Mouse (Mus musculus) intestine, embryonic 14.5 days (tissue): ENCODE measurements around the gene Crtc3. TPM values are rescaled to one million over a fixed set of nuclear protein-coding genes. Genes with fewer than 3 reads are reported as not detected.

Source experiments
- ATAC-seq: fragments of 200-750 bp; cut with Nextera tagmentation; replicated peaks from 2 replicates; pipeline ENCODE4 v1.8.0; 2017; ENCODE audit warnings: low read depth, moderate number of reproducible peaks, moderate TSS enrichment, moderate library complexity; ENCODE audit not compliant: low FRiP score, low TSS enrichment
- DNase-seq: peaks from one replicate; pipeline ENCODE4 v3.0.0-alpha.2; 2018; ENCODE audit warnings: low spot score
- H3K27ac ChIP-seq: fragments of 300-500 bp; sonication (generic); 2 replicates; pipeline ENCODE4 v1.5.1; 2014; ENCODE audit warnings: low read depth, mild to moderate bottlenecking, control low read depth
- H3K27me3 ChIP-seq: fragments of 300-500 bp; sonication (generic); replicated peaks from 2 replicates; pipeline ENCODE4 v1.6.1; 2014; ENCODE audit warnings: low read length, control low read depth; ENCODE audit not compliant: control insufficient read depth, insufficient read depth
- H3K36me3 ChIP-seq: fragments of 300-500 bp; sonication (generic); 2 replicates; pipeline ENCODE4 v1.6.1; 2014; ENCODE audit warnings: low read length, control low read depth; ENCODE audit not compliant: control insufficient read depth, insufficient read depth
- H3K4me1 ChIP-seq: fragments of 300-500 bp; sonication (generic); replicated peaks from 2 replicates; pipeline ENCODE4 v1.6.1; 2014; ENCODE audit warnings: low read length, control low read depth, mixed read lengths; ENCODE audit not compliant: control insufficient read depth, insufficient read depth
- H3K4me2 ChIP-seq: fragments of 300-500 bp; sonication (generic); 2 replicates; pipeline ENCODE4 v1.6.1; 2014; ENCODE audit warnings: low read length
- H3K4me3 ChIP-seq: fragments of 300-500 bp; sonication (generic); 2 replicates; pipeline ENCODE4 v1.5.1; 2014; ENCODE audit warnings: low read depth, low read length, control low read depth, mixed read lengths
- H3K9ac ChIP-seq: fragments of 300-500 bp; sonication (generic); 2 replicates; pipeline ENCODE4 v1.6.1; 2014; ENCODE audit warnings: mild to moderate bottlenecking, low read length
- H3K9me3 ChIP-seq: fragments of 300-500 bp; sonication (generic); 2 replicates; pipeline ENCODE4 v1.6.1; 2016; ENCODE audit warnings: low read length, control low read depth; ENCODE audit not compliant: control insufficient read depth
- WGBS: fragments of 180-500 bp; shearing (Covaris S2); extraction: QIAGEN DNeasy Blood & Tissue Kit; methylation state at CpG from one replicate; pipeline ENCODE4 v1.1.7; 2014; 5-methylcytosine and 5-hydroxymethylcytosine counted together
- polyA plus RNA-seq: library from polyadenylated mRNA; unstranded; fragments of >200 nt; fragmentation: Nextera tagmentation; extraction: Ambion mirVana; gene quantifications from 2 replicates; pipeline ENCODE4 v1.2.1, GENCODE M21; 2014

Crtc3 gene
- polyA plus RNA-seq, 1 experiment from 2014 or later = 19.6 TPM

GRCm38 (mm10) chr7:80598436-80598985, 90.2 kb downstream of the Crtc3 start:
- no peak for ATAC-seq
- H3K4me2 ChIP-seq = no peak overlapping the region
- H3K4me1 ChIP-seq = no peaks in the 10 kb centered on the region
- no peak overlapping the region for H3K9ac ChIP-seq
- no peaks in the 10 kb centered on the region for H3K9me3 ChIP-seq
- 88% methylated on average over 13 of the region's 13 CpGs for whole genome bisulfite sequencing
- H3K27ac ChIP-seq = no peak overlapping the region
- no peak overlapping the region for H3K4me3 ChIP-seq
- no peak for DNase-seq
- H3K27me3 ChIP-seq = no peaks in the 10 kb centered on the region
- peaks cover 57% of the 10 kb centered on the region for H3K36me3 ChIP-seq

- DNase-seq (no peak), ATAC-seq (no peak)
- no peaks in the 10 kb centered on the region for H3K9me3 ChIP-seq
- H3K4me2 ChIP-seq = no peak overlapping the region
- no peak overlapping the region for H3K4me3 ChIP-seq
- 90% methylated on average over 5 of the region's 5 CpGs for WGBS
- H3K4me1 ChIP-seq = no peaks in the 10 kb centered on the region
- H3K36me3 ChIP-seq = peaks cover 56% of the 10 kb centered on the region
- H3K9ac ChIP-seq = no peak overlapping the region
- no peak overlapping the region for H3K27ac ChIP-seq
- H3K27me3 ChIP-seq = no peaks in the 10 kb centered on the region
Observed at GRCm38 (mm10) chr7:80597900-80598299, 90.8 kb downstream of the Crtc3 start.

DNA sequence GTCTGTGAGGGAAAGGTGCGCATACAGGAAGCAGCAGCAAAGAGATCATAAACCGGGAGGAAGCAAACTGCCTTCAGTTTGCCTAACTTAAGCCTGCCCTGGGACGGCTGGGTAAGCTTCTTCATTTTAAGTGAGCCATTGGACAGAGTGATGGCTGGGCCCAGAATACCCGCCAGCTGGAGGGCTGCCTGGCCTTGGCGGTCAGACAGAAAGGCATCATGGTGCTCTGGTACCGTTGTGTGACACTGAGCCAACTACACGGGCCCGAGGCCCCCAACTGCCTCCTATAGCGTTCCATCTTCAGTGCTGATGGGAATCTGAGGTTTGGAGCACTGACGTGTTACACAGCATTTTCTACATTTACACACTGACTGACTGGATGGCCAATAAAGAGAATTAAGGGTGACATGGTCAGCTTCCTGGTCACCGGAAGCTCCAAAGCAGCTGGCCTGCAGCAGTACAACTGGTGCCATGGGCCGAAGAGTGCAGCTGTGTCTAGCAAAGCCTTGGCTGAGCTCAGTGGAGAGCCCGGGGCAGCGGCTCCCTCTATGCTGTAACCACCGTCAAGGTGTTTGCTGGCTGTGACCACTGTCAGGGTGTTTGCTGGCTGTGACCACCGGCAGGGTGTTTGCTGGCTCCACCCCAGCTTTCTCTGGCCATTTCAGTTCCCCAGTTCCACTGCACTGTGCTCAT, 99.5 kb downstream of the Crtc3 start:
- no peak for ATAC-seq
- no peaks in the 10 kb centered on the region for H3K9me3 ChIP-seq

GRCm38 (mm10) chr7:80587684-80588083, 101.0 kb downstream of the Crtc3 start:
- ATAC-seq (peak; percentile 41), DNase-seq (no peak)
- peak overlapping the region; percentile 12; the same call in 1 of the 2 replicates for H3K27ac ChIP-seq

More for the DNA sequence above, 99.5 kb downstream of the Crtc3 start:
- Histone ChIP-seq H3K27ac (no peak overlapping the region), H3K4me2 (no peak overlapping the region), H3K4me3 (no peak overlapping the region), H3K27me3 (no peaks in the 10 kb centered on the region), H3K36me3 (peaks cover 58% of the 10 kb centered on the region), H3K9ac (no peak overlapping the region), H3K4me1 (peaks cover 16% of the 10 kb centered on the region)
- no peak for DNase-seq
- 89% methylated on average over 16 of the region's 16 CpGs for WGBS

GRCm38 (mm10) chr7:80586681-80587660, 101.7 kb downstream of the Crtc3 start:
- Histone ChIP-seq H3K27ac (peak overlapping the region; percentile 51; the same call in 1 of the 2 replicates), H3K9ac (no peak overlapping the region), H3K27me3 (no peaks in the 10 kb centered on the region), H3K9me3 (no peaks in the 10 kb centered on the region), H3K4me3 (no peak overlapping the region), H3K36me3 (peaks cover 38% of the 10 kb centered on the region), H3K4me1 (peaks cover 16% of the 10 kb centered on the region), H3K4me2 (peak overlapping the region; percentile 33)
- ATAC-seq (no peak; the same call in 1 of the 2 replicates), DNase-seq (peak; percentile 56)
- 20% methylated on average over 28 of the region's 29 CpGs for WGBS

More at GRCm38 (mm10) chr7:80587684-80588083, 101.0 kb downstream of the Crtc3 start:
- no peak overlapping the region for H3K4me3 ChIP-seq
- H3K36me3 ChIP-seq = peaks cover 45% of the 10 kb centered on the region
- H3K9ac ChIP-seq = no peak overlapping the region
- peak overlapping the region; percentile 33 for H3K4me2 ChIP-seq
- peaks cover 16% of the 10 kb centered on the region for H3K4me1 ChIP-seq
- no peaks in the 10 kb centered on the region for H3K27me3 ChIP-seq
- 22% methylated on average over 10 of the region's 10 CpGs for WGBS
- no peaks in the 10 kb centered on the region for H3K9me3 ChIP-seq

GRCm38 (mm10) chr7:80586161-80586560, 102.5 kb downstream of the Crtc3 start:
- no peaks in the 10 kb centered on the region for H3K27me3 ChIP-seq
- peaks cover 30% of the 10 kb centered on the region for H3K36me3 ChIP-seq
- H3K4me1 ChIP-seq = peaks cover 16% of the 10 kb centered on the region
- WGBS = 54% methylated on average over 4 of the region's 4 CpGs
- ATAC-seq (no peak), DNase-seq (no peak)
- H3K4me2 ChIP-seq = no peak overlapping the region
- no peak overlapping the region for H3K4me3 ChIP-seq
- H3K27ac ChIP-seq = no peak overlapping the region
- no peak overlapping the region for H3K9ac ChIP-seq
- H3K9me3 ChIP-seq = no peaks in the 10 kb centered on the region

GRCm38 (mm10) chr7:80585380-80585779, 103.3 kb downstream of the Crtc3 start:
- no peak for DNase-seq
- Histone ChIP-seq H3K4me2 (no peak overlapping the region), H3K9ac (no peak overlapping the region), H3K4me3 (no peak overlapping the region), H3K27ac (no peak overlapping the region), H3K27me3 (no peaks in the 10 kb centered on the region), H3K36me3 (peaks cover 22% of the 10 kb centered on the region), H3K9me3 (no peaks in the 10 kb centered on the region), H3K4me1 (peaks cover 16% of the 10 kb centered on the region)
- ATAC-seq = 0 out of 2 replicates have a peak, but pooled peaks have one; percentile 17
- 83% methylated on average over 9 of the region's 9 CpGs for WGBS

- no peak overlapping the region for H3K4me2 ChIP-seq
- DNase-seq (peak; percentile 72), ATAC-seq (peak; percentile 54; the same call in 1 of the 2 replicates)
- no peak overlapping the region for H3K27ac ChIP-seq
- H3K27me3 ChIP-seq = no peaks in the 10 kb centered on the region
- peaks cover 8% of the 10 kb centered on the region for H3K36me3 ChIP-seq
- no peak overlapping the region for H3K4me3 ChIP-seq
- WGBS = 37% methylated on average over 6 of the region's 6 CpGs
- H3K9ac ChIP-seq = no peak overlapping the region
- no peaks in the 10 kb centered on the region for H3K9me3 ChIP-seq
- peaks cover 16% of the 10 kb centered on the region for H3K4me1 ChIP-seq
Observed at GRCm38 (mm10) chr7:80583981-80584380, 104.7 kb downstream of the Crtc3 start.
